Mouse (Mus musculus) heart, postnatal 0 days (tissue): Measurements from ENCODE around the gene Fhit. TPM values are rescaled to one million over a fixed set of nuclear protein-coding genes. Genes with fewer than 3 reads are reported as not detected.

Source experiments
- ATAC-seq: fragments of 200-750 bp; cut with Nextera tagmentation; 2 replicates; pipeline ENCODE4 v1.8.0; 2017; ENCODE audit warnings: low read depth, moderate number of reproducible peaks, moderate library complexity; ENCODE audit not compliant: insufficient read depth
- DNase-seq: peaks from one replicate; pipeline ENCODE4 v3.0.0-alpha.2; 2016; ENCODE audit warnings: low spot score
- H3K27ac ChIP-seq: fragments of 300-500 bp; sonication (generic); 2 replicates; pipeline ENCODE4 v1.5.1; 2014; ENCODE audit warnings: low read depth, mild to moderate bottlenecking
- H3K27me3 ChIP-seq: fragments of 300-500 bp; sonication (generic); 2 replicates; pipeline ENCODE4 v1.6.1; 2014; ENCODE audit warnings: low read length, mixed read lengths; ENCODE audit not compliant: control insufficient read depth, insufficient read depth
- H3K36me3 ChIP-seq: fragments of 300-500 bp; sonication (generic); replicated peaks from 2 replicates; pipeline ENCODE4 v1.6.1; 2014; ENCODE audit warnings: low read length, mixed read lengths; ENCODE audit not compliant: control insufficient read depth, insufficient read depth
- H3K4me1 ChIP-seq: fragments of 300-500 bp; sonication (generic); 2 replicates; pipeline ENCODE4 v1.6.1; 2014; ENCODE audit warnings: antibody characterized with exemption; ENCODE audit not compliant: control insufficient read depth, insufficient read depth
- H3K4me2 ChIP-seq: fragments of 300-500 bp; sonication (generic); 2 replicates; pipeline ENCODE4 v1.6.1; 2014; ENCODE audit warnings: low read depth, mild to moderate bottlenecking, low read length, moderate library complexity
- H3K4me3 ChIP-seq: fragments of 300-500 bp; sonication (generic); 2 replicates; pipeline ENCODE4 v1.5.1; 2014; ENCODE audit warnings: low read depth, low read length
- H3K9ac ChIP-seq: fragments of 300-500 bp; sonication (generic); replicated peaks from 2 replicates; pipeline ENCODE4 v1.6.1; 2014; ENCODE audit warnings: low read depth, low read length, mixed read lengths
- H3K9me3 ChIP-seq: fragments of 300-500 bp; sonication (generic); replicated peaks from 2 replicates; pipeline ENCODE4 v1.6.1; 2016; ENCODE audit warnings: low read length; ENCODE audit not compliant: control insufficient read depth
- CTCF ChIP-seq: IDR thresholded peaks from 2 replicates; pipeline ENCODE4 v1.5.1; 2016; ENCODE audit warnings: antibody characterized with exemption, control low read depth, low read depth
- EP300 ChIP-seq: IDR thresholded peaks from 2 replicates; pipeline ENCODE4 v1.6.1; 2016; ENCODE audit warnings: antibody characterized with exemption, low read depth
- WGBS: fragments of 180-500 bp; shearing (Covaris S2); extraction: QIAGEN DNeasy Blood & Tissue Kit; methylation state at CpG from one replicate; pipeline ENCODE4 v1.1.7; 2014; 5-methylcytosine and 5-hydroxymethylcytosine counted together
- polyA plus RNA-seq: library from polyadenylated mRNA; unstranded; fragments of >200 nt; fragmentation: Nextera tagmentation; extraction: Ambion mirVana; gene quantifications from 2 replicates; pipeline ENCODE4 v1.2.1, GENCODE M21; 2015
- total RNA-seq: library from RNA; depleted of rRNA; stranded (reverse); fragments of >200 nt; gene quantifications from 2 replicates; pipeline ENCODE4 v1.2.3, GENCODE M21; 2014; ENCODE audit warnings: low replicate concordance

Gene Fhit
- total and polyA plus RNA-seq, 2 experiments from 2014 or later: 4.1 to 5.2 TPM

- H3K4me1 ChIP-seq: no peaks in the 10 kb centered on the region
- no peaks in the 10 kb centered on the region for H3K36me3 ChIP-seq
- TF ChIP-seq CTCF: no peak
- no peak for TF ChIP-seq EP300
- DNase-seq (no peak), ATAC-seq (no peak)
- H3K27me3 ChIP-seq: no peaks in the 10 kb centered on the region
- no peak overlapping the region for H3K27ac ChIP-seq
- H3K4me3 ChIP-seq: no peak overlapping the region
- H3K9me3 ChIP-seq: no peaks in the 10 kb centered on the region
- H3K9ac ChIP-seq: no peak overlapping the region
- 69% methylated on average over 3 of the region's 3 CpGs for WGBS
- H3K4me2 ChIP-seq: no peak overlapping the region
Measured at GRCm38 (mm10) chr14:10079062-10079461, 1082.8 kb downstream of the Fhit start.

GRCm38 (mm10) chr14:10049947-10050346 lies 1111.9 kb downstream of the Fhit start:
- no peaks in the 10 kb centered on the region for H3K27me3 ChIP-seq
- DNase-seq: peak; percentile 26
- no peak overlapping the region for H3K9ac ChIP-seq
- H3K9me3 ChIP-seq: no peaks in the 10 kb centered on the region
- 33% methylated on average over 3 of the region's 3 CpGs for WGBS
- H3K27ac ChIP-seq: no peak overlapping the region
- H3K36me3 ChIP-seq: no peaks in the 10 kb centered on the region
- no peak overlapping the region for H3K4me3 ChIP-seq
- no peak for TF ChIP-seq EP300
- TF ChIP-seq CTCF: no peak
- H3K4me2 ChIP-seq: no peak overlapping the region
- ATAC-seq: peak; percentile 75; the same call in 1 of the 2 replicates
- H3K4me1 ChIP-seq: peaks cover 11% of the 10 kb centered on the region; the same call in 1 of the 2 replicates

GRCm38 (mm10) chr14:10047123-10047783 lies 1114.6 kb downstream of the Fhit start:
- 14% methylated on average over 2 of the region's 2 CpGs for WGBS
- DNase-seq: no peak

GRCm38 (mm10) chr14:10046336-10047122 lies 1115.3 kb downstream of the Fhit start:
- H3K9ac ChIP-seq: no peak overlapping the region; the same call in 1 of the 2 replicates
- no peaks in the 10 kb centered on the region for H3K27me3 ChIP-seq
- no peak overlapping the region for H3K4me2 ChIP-seq
- no peak for DNase-seq
- peaks cover 11% of the 10 kb centered on the region; the same call in 1 of the 2 replicates for H3K4me1 ChIP-seq
- no peak overlapping the region for H3K4me3 ChIP-seq
- no peak overlapping the region for H3K27ac ChIP-seq
- no peaks in the 10 kb centered on the region for H3K36me3 ChIP-seq
- 50% methylated on average over 7 of the region's 7 CpGs for WGBS
- no peak for TF ChIP-seq EP300
- TF ChIP-seq CTCF: no peak
- no peaks in the 10 kb centered on the region for H3K9me3 ChIP-seq
- no peak for ATAC-seq

More at GRCm38 (mm10) chr14:10047123-10047783, 1114.6 kb downstream of the Fhit start:
- Histone ChIP-seq H3K4me2 (no peak overlapping the region), H3K9ac (no peak overlapping the region), H3K27me3 (no peaks in the 10 kb centered on the region), H3K4me3 (no peak overlapping the region), H3K36me3 (no peaks in the 10 kb centered on the region), H3K9me3 (no peaks in the 10 kb centered on the region), H3K4me1 (peaks cover 11% of the 10 kb centered on the region; the same call in 1 of the 2 replicates), H3K27ac (no peak overlapping the region)
- ATAC-seq: no peak
- no peak for TF ChIP-seq CTCF
- no peak for TF ChIP-seq EP300

GRCm38 (mm10) chr14:10038021-10038420 lies 1123.8 kb downstream of the Fhit start:
- WGBS: 86% methylated on average over 6 of the region's 6 CpGs
- Histone ChIP-seq H3K4me1 (no peaks in the 10 kb centered on the region), H3K4me2 (no peak overlapping the region), H3K9me3 (no peaks in the 10 kb centered on the region), H3K4me3 (no peak overlapping the region), H3K27me3 (no peaks in the 10 kb centered on the region), H3K27ac (no peak overlapping the region), H3K36me3 (no peaks in the 10 kb centered on the region), H3K9ac (no peak overlapping the region)
- no peak for ATAC-seq
- no peak for TF ChIP-seq EP300
- no peak for TF ChIP-seq CTCF
- DNase-seq: no peak
